Mouse (Mus musculus): ENCODE measurements around the gene Mphosph8. TPM values are rescaled to one million over a fixed set of nuclear protein-coding genes. Genes with fewer than 3 reads are reported as not detected.
A peak's percentile ranks its signal among the peaks of the same experiment; 100 is the strongest.

Mphosph8 gene
- polyA plus RNA-seq (2016; fragmentation: Nextera tagmentation; extraction: Ambion mirVana): 36.5 and 46.2 TPM in 2 replicates

- peak within 1 kb of the TSS; percentile 84 for H3K4me3 ChIP-seq
- H3K9me3 ChIP-seq: no peaks in the 10 kb centered on the region
- peak; percentile 100 for ATAC-seq (ENCODE audit: low FRiP score, low read depth)
- peak within 1 kb of the TSS; percentile 82 for H3K4me2 ChIP-seq (replicated peaks)
- H3K36me3 ChIP-seq: peaks cover 7% of the 10 kb centered on the region
- peak within 1 kb of the TSS; percentile 67 for H3K27ac ChIP-seq
- peak within 1 kb of the TSS; percentile 82 for H3K9ac ChIP-seq
- peaks cover 15% of the 10 kb centered on the region for H3K4me1 ChIP-seq
- WGBS: under 1% methylated on average over 70 of the region's 70 CpGs
- no peaks in the 10 kb centered on the region for H3K27me3 ChIP-seq (replicated peaks)
These were observed at the start of gene Mphosph8 for GRCm38 (mm10) chr14:56667969-56668802. TSS of gene Mphosph8 (plus strand) at chr14:56668248.

GRCm38 (mm10) chr14:56620425-56620824 is 47.6 kb upstream of the Mphosph8 start:
- Histone ChIP-seq H3K4me1 (no peaks in the 10 kb centered on the region), H3K36me3 (no peaks in the 10 kb centered on the region), H3K4me3 (no peak overlapping the region), H3K27me3 (replicated peaks) (no peaks in the 10 kb centered on the region), H3K9ac (no peak overlapping the region), H3K27ac (no peak overlapping the region), H3K9me3 (no peaks in the 10 kb centered on the region), H3K4me2 (replicated peaks) (no peak overlapping the region)
- WGBS: 91% methylated on average over 8 of the region's 8 CpGs
- ATAC-seq (ENCODE audit: low FRiP score, low read depth): no peak

DNA sequence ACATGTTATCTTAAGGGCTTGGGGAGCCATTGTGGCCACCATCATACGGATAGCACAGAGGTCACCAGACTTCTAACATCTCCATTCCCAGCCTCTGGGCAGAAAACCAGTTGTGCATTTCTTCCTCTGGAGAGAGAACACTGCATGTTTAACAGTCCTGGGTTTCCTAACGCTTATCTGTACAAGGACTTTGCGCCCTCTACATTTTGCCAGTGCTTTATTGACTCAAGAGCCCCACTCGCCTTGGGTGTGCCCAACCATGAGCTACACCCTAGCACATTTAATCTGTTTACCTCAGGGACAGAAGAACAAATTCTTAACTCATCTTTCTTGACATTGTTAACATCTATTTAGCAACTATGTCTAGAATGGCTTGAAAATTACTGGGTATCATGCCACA is 41.8 kb upstream of the Mphosph8 start:
- no peak for ATAC-seq (ENCODE audit: low FRiP score, low read depth)
- H3K36me3 ChIP-seq: no peaks in the 10 kb centered on the region
- no peaks in the 10 kb centered on the region for H3K9me3 ChIP-seq
- H3K4me1 ChIP-seq: no peaks in the 10 kb centered on the region
- H3K27me3 ChIP-seq (replicated peaks): no peaks in the 10 kb centered on the region
- H3K4me3 ChIP-seq: no peak overlapping the region
- no peak overlapping the region for H3K27ac ChIP-seq
- no peak overlapping the region for H3K4me2 ChIP-seq (replicated peaks)
- WGBS: 92% methylated on average over 4 of the region's 4 CpGs
- H3K9ac ChIP-seq: no peak overlapping the region

DNA sequence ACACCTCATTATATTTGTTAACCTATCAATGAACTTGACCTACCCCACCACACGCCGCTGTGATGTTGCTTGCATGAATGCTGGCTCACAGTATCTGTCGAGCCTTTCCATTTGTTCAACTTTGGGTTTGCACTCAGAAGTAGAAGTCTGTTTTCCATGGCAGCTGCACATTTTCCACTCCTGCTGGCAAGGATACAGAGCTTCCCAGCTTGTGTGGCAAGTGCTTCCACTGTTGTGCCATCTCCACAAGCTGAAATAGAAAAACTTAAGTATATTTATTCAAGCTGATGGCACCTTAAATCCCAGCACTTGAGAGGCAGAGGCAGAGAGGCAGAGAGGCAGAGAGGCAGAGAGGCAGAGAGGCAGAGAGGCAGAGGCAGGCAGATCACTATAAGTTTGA is 39.7 kb upstream of the Mphosph8 start:
- 93% methylated on average over 3 of the region's 3 CpGs for WGBS
- H3K27me3 ChIP-seq (replicated peaks): no peaks in the 10 kb centered on the region
- H3K4me1 ChIP-seq: no peaks in the 10 kb centered on the region
- no peak overlapping the region for H3K4me3 ChIP-seq
- H3K36me3 ChIP-seq: no peaks in the 10 kb centered on the region
- H3K9ac ChIP-seq: no peak overlapping the region
- H3K27ac ChIP-seq: no peak overlapping the region
- H3K9me3 ChIP-seq: no peaks in the 10 kb centered on the region
- H3K4me2 ChIP-seq (replicated peaks): no peak overlapping the region
- ATAC-seq (ENCODE audit: low FRiP score, low read depth): no peak

DNA sequence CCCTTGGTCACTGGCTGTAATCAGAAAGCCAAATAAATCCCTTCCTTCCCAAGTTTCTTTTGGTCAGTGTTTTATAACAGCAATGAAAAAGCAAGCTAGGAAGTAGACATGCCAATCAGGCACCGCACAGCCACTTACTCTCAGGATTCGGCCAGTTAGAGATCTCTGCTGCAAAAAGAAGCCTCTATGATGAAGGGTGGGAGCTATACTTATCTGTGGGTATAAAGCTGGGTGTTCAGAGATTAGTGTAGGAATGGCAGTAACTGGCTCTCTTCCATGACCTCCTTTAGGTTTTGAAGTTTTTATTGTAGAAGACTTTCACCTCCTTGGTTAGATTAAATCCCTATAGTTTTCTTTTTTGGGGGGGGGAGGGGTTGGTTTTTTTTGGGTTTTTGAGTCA is 36.9 kb upstream of the Mphosph8 start:
- H3K9ac ChIP-seq: no peak overlapping the region
- no peak overlapping the region for H3K27ac ChIP-seq
- ATAC-seq (ENCODE audit: low FRiP score, low read depth): no peak
- no peaks in the 10 kb centered on the region for H3K36me3 ChIP-seq
- no peaks in the 10 kb centered on the region for H3K4me1 ChIP-seq
- no peak overlapping the region for H3K4me2 ChIP-seq (replicated peaks)
- H3K27me3 ChIP-seq (replicated peaks): no peaks in the 10 kb centered on the region
- no peak overlapping the region for H3K4me3 ChIP-seq
- 93% methylated on average over 2 of the region's 2 CpGs for WGBS
- H3K9me3 ChIP-seq: no peaks in the 10 kb centered on the region

DNA sequence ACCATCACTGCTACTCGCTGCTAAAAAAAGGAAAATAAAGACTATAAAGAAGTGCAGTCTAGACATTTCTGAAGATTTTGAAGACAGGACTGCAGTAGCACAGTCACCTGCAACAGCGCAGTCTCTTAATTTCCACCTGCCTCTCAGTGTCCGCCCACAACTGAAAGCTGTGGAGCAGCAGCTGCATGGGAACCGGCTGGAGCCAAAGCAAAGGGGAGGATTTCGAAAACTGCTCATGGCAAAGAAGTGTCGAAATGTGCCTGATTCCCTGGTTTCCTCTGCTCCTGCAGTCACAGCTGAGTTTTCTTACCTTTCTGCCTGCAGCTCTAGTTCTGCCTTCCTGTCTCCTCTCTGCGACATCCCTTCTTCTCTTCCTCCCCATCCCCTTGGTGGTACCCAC is 20.8 kb upstream of the Mphosph8 start:
- H3K4me1 ChIP-seq: no peaks in the 10 kb centered on the region
- 62% methylated on average over 7 of the region's 7 CpGs for WGBS
- H3K4me2 ChIP-seq (replicated peaks): no peak overlapping the region
- H3K9ac ChIP-seq: no peak overlapping the region
- H3K27ac ChIP-seq: no peak overlapping the region
- no peak for ATAC-seq (ENCODE audit: low FRiP score, low read depth)
- H3K27me3 ChIP-seq (replicated peaks): no peaks in the 10 kb centered on the region
- H3K9me3 ChIP-seq: no peaks in the 10 kb centered on the region
- no peaks in the 10 kb centered on the region for H3K36me3 ChIP-seq
- no peak overlapping the region for H3K4me3 ChIP-seq

GRCm38 (mm10) chr14:56649448-56649847 is 18.6 kb upstream of the Mphosph8 start:
- no peaks in the 10 kb centered on the region for H3K36me3 ChIP-seq
- no peak overlapping the region for H3K4me3 ChIP-seq
- H3K27me3 ChIP-seq (replicated peaks): no peaks in the 10 kb centered on the region
- H3K4me2 ChIP-seq (replicated peaks): no peak overlapping the region
- ATAC-seq (ENCODE audit: low FRiP score, low read depth): no peak
- no peak overlapping the region for H3K9ac ChIP-seq
- H3K4me1 ChIP-seq: no peaks in the 10 kb centered on the region
- no peaks in the 10 kb centered on the region for H3K9me3 ChIP-seq
- no peak overlapping the region for H3K27ac ChIP-seq

GRCm38 (mm10) chr14:56665651-56666050 is 2.4 kb upstream of the Mphosph8 start:
- Histone ChIP-seq H3K4me1 (peaks cover 15% of the 10 kb centered on the region), H3K4me2 (replicated peaks) (no peak overlapping the region), H3K27ac (no peak overlapping the region), H3K27me3 (replicated peaks) (no peaks in the 10 kb centered on the region), H3K9me3 (no peaks in the 10 kb centered on the region), H3K4me3 (no peak overlapping the region), H3K36me3 (no peaks in the 10 kb centered on the region), H3K9ac (no peak overlapping the region)
- WGBS: 66% methylated on average over 5 of the region's 5 CpGs
- ATAC-seq (ENCODE audit: low FRiP score, low read depth): no peak

GRCm38 (mm10) chr14:56666909-56667308 is 1.1 kb upstream of the Mphosph8 start:
- H3K4me1 ChIP-seq: peaks cover 15% of the 10 kb centered on the region
- H3K27ac ChIP-seq: no peak overlapping the region
- no peak for ATAC-seq (ENCODE audit: low FRiP score, low read depth)
- H3K36me3 ChIP-seq: no peaks in the 10 kb centered on the region
- H3K9ac ChIP-seq: no peak overlapping the region
- WGBS: 68% methylated on average over 3 of the region's 3 CpGs
- H3K9me3 ChIP-seq: no peaks in the 10 kb centered on the region
- no peaks in the 10 kb centered on the region for H3K27me3 ChIP-seq (replicated peaks)
- no peak overlapping the region for H3K4me3 ChIP-seq
- H3K4me2 ChIP-seq (replicated peaks): peak overlapping the region; percentile 82; the same call in 1 of the 2 replicates

- peaks cover 15% of the 10 kb centered on the region for H3K4me1 ChIP-seq
These were observed 1.1 kb downstream of the Mphosph8 start for GRCm38 (mm10) chr14:56669046-56669620.

DNA sequence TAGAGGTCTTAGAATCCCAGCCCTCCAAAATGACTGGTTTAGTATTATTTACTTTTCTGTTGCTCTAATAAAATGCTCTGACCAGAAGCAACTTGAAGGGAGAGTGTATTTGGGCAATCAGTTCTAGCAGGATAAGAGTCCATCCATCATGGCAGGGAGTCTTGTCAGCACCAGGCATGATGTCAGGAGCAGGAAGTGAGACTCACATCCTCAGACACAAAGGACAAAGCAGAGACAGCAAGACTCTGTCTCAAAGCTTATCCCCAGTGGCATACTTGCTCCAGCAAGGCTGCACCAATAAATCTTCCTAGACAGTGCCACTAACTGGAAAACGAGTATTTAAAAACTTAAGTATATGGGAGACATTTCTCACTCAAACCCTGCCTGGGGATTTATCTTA is 17.4 kb downstream of the Mphosph8 start:
- H3K4me2 ChIP-seq (replicated peaks): no peak overlapping the region
- no peak overlapping the region for H3K27ac ChIP-seq
- H3K27me3 ChIP-seq (replicated peaks): no peaks in the 10 kb centered on the region
- no peak overlapping the region for H3K9ac ChIP-seq
- peaks cover 56% of the 10 kb centered on the region for H3K36me3 ChIP-seq
- WGBS: 31% methylated on average over 1 of the region's 1 CpGs
- H3K4me1 ChIP-seq: no peaks in the 10 kb centered on the region
- H3K9me3 ChIP-seq: no peaks in the 10 kb centered on the region
- H3K4me3 ChIP-seq: no peak overlapping the region
- no peak for ATAC-seq (ENCODE audit: low FRiP score, low read depth)

More at GRCm38 (mm10) chr14:56669046-56669620, 1.1 kb downstream of the Mphosph8 start:
- no peak for ATAC-seq (ENCODE audit: low FRiP score, low read depth)
- Histone ChIP-seq H3K4me3 (peak overlapping the region; percentile 84), H3K27ac (no peak overlapping the region), H3K27me3 (replicated peaks) (no peaks in the 10 kb centered on the region), H3K4me2 (replicated peaks) (peak overlapping the region; percentile 82), H3K9me3 (no peaks in the 10 kb centered on the region), H3K9ac (peak overlapping the region; percentile 82), H3K36me3 (peaks cover 14% of the 10 kb centered on the region)
- WGBS: 12% methylated on average over 13 of the region's 13 CpGs

GRCm38 (mm10) chr14:56689116-56689515 is 21.1 kb downstream of the Mphosph8 start:
- no peak overlapping the region for H3K9ac ChIP-seq
- H3K9me3 ChIP-seq: no peaks in the 10 kb centered on the region
- no peaks in the 10 kb centered on the region for H3K27me3 ChIP-seq (replicated peaks)
- H3K4me2 ChIP-seq (replicated peaks): no peak overlapping the region
- WGBS: 100% methylated on average over 1 of the region's 1 CpGs
- H3K36me3 ChIP-seq: peaks cover 77% of the 10 kb centered on the region
- no peak overlapping the region for H3K4me3 ChIP-seq
- H3K4me1 ChIP-seq: no peaks in the 10 kb centered on the region
- H3K27ac ChIP-seq: no peak overlapping the region
- no peak for ATAC-seq (ENCODE audit: low FRiP score, low read depth)
